Mouse (Mus musculus) lung, adult 18-20 months (tissue): ENCODE results near the gene Nav2.
A peak's percentile ranks its signal among the peaks of the same experiment; 100 is the strongest.

Experiments
- DNase-seq, 2 experiments: peaks; one replicate each; pipeline ENCODE4 v3.0.0; 2022; ENCODE audit warnings: mixed read lengths in 2 of 2

The Nav2 gene

GRCm38 (mm10) chr7:49411803-49412202 is 503.3 kb downstream of the Nav2 start:
- no peak for DNase-seq

- DNase-seq, result no peak
Observed at GRCm38 (mm10) chr7:49415131-49415530, 506.6 kb downstream of the Nav2 start.

DNA sequence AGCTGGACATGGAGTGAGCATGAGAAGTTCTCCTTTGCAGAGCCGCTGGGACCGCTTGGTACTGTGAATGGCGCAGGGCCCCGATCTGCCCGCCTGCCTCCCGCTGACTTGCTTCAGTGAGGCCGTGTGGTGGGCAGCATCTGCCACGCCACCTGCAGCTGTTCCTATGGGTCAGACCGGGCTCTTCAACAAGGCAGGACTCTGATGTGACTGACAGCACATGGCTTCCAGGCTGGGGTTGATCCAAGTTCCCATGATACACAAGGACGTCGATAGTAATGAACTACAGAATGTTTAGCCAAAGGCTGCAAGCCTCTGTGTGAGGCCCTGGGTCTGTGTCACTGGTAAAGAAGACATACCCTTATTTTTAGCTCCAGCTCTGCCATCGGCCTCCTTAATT is 507.2 kb downstream of the Nav2 start:
- no peak for DNase-seq

- no peak for DNase-seq
Observed at GRCm38 (mm10) chr7:49418841-49419240, 510.3 kb downstream of the Nav2 start.

GRCm38 (mm10) chr7:49420139-49420802 is 511.8 kb downstream of the Nav2 start:
- DNase-seq, result no peak

DNA sequence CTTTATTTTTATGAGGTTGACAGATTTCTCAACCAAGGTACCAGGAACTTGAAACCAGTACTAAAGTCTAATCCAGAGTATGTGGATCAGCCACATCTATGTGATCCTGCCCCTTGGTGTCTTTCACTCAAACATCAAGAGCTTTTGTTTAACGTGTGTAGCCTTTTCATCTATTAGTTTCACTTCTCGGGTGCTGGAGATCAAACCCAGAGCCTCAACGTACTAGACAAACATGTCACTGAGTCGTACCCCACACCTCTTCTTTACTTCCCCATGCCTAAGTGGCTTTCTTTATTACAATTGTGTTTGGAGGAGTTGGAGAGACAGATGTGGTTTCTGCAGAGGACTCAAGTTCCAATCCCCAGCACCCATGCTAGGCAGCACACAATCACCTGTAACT is 512.7 kb downstream of the Nav2 start:
- no peak for DNase-seq

- no peak for DNase-seq
Observed at GRCm38 (mm10) chr7:49423943-49424342, 515.4 kb downstream of the Nav2 start.

- no peak for DNase-seq
Observed at GRCm38 (mm10) chr7:49426060-49426459, 517.5 kb downstream of the Nav2 start.

DNA sequence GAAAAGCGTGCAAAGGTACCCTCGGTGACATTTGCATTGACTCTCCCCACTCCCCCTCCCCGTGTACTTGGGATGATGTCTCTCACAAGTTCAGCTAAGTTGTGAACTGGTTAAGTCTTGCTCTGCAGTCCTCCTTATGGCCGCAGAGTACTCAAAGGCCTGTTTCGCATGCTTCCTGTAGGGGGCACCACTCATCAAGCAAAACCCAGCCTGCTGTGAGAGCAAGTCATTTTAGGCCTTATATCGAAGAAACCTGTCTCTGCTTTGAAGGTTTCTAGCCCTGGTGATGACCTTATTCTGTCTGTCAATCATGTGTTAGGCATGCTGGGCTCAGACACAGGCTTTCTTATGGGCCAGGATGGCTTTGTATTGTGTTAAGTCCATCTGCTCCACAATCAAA is 519.3 kb downstream of the Nav2 start:
- DNase-seq, result peak; percentile 28 to 49

DNA sequence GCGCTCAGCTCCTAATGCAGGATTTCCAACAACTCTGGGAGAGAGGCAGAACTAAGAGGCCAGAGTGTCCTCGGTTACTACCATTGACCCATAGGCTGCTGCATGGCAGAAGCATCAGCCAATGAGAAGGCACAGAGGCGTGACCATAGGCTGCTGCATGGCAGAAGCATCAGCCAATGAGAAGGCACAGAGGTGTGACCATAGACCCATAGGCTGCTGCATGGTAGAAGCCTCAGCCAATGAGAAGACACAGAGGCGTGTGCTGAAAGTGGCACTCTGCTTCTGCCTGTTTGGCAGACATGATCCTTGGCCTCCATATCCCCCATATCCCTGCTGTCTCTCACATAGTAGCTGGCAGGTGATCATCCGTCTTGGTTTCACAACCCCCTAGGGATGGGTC is 520.4 kb downstream of the Nav2 start:
- DNase-seq, result peak; percentile 33 to 45

DNA sequence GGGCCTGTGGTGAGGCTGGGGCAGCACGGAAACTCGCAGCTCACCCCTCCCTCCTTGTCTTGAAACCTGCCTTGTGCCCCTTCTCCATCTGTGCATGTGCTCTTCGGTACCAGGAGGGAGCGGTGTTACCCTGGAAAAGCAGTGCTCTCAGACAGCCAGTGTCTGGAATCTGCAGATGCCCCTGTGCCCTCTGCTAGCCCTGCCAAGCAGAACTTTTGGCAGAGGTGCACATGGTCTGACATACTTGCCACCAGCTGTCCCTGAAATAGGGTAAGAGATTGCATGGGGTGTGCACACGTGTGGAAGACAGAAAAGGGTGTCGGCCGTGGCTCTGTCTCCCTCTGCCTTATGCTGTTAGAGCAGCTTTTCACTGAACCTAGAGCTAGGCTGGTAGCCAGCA is 522.3 kb downstream of the Nav2 start:
- no peak for DNase-seq

DNA sequence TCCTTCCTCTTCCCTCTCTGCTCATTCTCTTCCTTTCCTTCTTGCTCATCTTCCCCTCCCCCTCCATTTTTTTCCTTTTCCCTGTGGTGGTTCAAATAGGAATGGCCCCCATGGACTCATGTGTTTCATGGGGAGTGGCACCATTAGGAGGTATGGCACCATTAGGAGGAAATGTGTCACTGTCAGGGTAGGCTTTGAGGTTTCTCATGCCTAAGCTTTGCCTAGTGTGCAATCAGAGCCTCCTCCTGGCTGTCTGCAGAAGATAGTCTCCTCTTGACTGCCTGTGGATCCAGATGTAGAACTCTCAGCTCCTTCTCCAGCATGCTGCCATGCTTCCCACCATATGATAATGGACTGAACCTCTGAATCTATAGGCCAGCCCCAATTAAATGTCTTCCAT is 525.4 kb downstream of the Nav2 start:
- DNase-seq, result no peak

DNA sequence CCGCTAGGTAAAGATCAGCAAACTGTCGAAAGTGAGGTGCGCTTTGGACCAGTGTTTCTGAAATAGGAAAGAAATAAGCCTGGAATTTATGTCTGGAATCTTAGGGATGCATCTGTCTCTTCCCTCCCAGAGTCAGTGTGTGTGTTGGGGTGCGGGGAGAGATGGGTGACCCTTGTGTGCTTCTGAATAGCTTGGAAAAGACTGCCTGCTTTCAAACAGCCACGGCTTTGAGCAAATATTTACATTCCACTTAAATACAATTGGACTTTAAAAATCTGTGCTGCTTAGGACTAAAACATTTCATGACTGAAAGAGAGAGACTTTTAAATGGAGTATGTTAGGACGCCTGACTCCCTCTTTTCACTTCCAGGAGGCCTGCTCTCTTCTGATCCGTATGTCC is 528.0 kb downstream of the Nav2 start:
- DNase-seq, result no peak

DNA sequence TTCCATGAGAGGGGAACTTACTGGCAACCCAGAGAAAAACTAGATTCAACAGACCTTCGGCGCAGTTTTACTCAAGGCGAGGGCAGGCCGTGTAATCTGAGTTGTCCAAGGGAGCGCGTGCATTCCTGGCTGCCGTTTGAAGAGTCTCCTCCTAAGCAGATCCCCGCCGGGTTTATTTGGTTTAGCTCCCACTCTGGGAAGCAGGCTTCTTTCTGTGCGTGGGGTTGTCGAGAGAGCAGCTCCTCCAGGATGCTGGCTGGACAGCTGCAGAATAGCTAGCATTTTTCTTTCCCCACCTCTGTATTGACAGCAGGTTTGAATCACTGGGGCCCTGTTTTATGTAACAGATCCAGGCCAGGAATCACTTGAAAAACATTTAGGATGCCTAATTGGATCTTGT is 529.4 kb downstream of the Nav2 start:
- DNase-seq, result peak; percentile 38 to 56

DNA sequence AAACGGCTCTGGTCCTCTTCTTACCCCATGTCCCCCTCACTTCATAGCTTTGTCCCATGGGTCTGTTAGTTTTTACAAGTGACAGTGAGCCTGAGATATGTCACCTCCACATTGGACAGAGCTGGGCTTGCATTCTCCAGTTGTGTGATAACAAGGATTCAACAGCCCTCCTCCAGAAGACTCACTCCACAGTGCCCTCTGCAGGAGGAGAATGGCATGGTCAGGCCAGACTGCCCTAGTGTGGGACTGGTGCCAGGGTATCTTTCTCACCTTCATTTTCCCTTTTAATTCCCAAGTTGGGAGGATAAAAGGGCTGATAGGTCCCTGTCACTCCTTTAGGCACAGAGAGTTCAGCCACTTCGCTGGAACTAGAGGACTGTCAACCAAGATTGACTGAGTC is 530.6 kb downstream of the Nav2 start:
- peak; percentile 34 to 63 for DNase-seq

GRCm38 (mm10) chr7:49440333-49440969 is 531.9 kb downstream of the Nav2 start:
- no peak for DNase-seq

GRCm38 (mm10) chr7:49442174-49442573 is 533.7 kb downstream of the Nav2 start:
- DNase-seq, result no peak

DNA sequence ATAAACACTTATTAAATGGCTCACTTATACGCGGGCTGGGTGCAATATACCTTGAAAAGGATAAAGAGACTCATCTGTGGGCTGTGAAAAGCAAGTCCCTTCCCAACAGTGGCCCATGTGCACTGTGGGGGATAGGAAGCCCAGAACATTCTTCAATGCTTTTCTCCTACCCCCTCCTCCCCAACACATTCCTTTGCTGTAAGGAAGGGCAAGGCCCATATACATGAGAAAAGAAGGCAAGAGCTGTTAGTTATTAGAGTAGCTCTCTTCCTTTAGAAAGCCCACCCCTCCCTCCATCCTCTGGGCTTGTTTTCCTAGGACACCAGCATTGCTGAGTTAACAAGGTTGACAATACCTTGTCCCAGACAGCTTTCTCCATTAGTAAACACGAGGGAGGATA is 540.1 kb downstream of the Nav2 start:
- no peak for DNase-seq

DNA sequence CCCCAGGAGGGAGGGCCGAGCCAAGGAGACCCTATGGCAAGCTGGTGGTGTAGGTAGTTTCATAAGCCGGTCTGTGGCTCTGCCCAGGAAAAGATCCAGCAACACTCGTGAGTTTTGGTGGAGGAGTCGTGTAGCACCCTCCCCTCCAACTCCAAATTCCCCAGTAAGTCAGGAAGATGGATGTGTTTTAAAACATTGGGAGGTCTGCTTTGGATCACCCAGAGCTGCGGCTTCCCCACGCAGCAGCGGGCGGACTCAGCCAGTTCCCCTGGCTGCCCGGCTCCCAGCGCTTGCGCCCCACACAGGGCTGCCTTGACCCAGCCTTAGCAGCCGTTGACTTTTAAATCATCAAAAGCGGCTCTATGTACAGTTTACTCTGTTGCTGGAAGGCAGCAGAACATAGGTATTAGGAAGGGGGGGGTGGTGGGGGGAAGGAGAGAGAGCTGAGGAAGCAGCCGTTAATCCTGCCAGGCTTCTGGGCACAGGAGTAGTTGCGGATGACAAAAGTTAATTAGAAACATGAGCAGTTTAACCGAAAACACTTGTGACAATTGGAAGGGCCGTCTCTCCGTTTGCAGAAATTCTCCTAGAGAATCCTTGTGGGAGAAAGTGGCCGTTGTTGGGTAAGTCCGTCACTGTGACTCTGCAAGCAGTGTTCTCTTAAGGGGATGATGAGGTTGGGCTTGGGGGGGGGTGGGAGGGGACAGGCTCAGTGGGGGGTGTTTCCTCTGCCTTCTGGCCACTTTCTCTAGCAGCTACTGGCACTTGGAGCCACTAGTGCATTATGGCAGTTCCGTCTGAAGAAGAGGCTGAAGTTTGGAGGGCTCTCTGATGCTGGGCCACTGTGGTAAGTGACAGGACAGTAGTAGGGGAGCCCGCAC is 542.0 kb downstream of the Nav2 start:
- DNase-seq, result peak in 1 of 2 experiments; percentile 29

DNA sequence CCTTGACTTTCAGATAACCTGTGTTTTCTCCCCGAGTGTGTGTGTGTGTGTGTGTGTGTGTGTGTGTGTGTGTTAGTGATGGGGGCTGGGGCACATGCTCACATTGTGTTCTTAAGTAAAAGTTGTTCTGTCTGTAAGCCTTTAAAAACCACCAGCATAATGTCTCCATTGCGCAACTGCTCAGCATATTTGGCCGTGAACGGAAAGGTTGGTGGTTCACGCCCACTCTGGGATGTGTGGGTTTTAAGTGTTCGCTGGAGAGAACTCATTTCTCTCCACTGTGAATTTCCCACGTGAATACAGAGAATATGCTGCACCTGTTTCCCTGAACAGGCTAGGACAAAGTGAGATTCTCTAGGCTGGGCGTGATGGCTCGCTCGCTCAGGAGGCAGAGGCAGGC is 542.7 kb downstream of the Nav2 start:
- peak; percentile 53 to 64 for DNase-seq

GRCm38 (mm10) chr7:49452274-49452673 is 543.8 kb downstream of the Nav2 start:
- no peak for DNase-seq

GRCm38 (mm10) chr7:49454601-49455000 is 546.1 kb downstream of the Nav2 start:
- DNase-seq, result no peak

- peak in 1 of 2 experiments; percentile 37 for DNase-seq
Observed at GRCm38 (mm10) chr7:49456148-49456547, 547.6 kb downstream of the Nav2 start.

GRCm38 (mm10) chr7:49457398-49457797 is 548.9 kb downstream of the Nav2 start:
- no peak for DNase-seq
